In the genomic region with DNA sequence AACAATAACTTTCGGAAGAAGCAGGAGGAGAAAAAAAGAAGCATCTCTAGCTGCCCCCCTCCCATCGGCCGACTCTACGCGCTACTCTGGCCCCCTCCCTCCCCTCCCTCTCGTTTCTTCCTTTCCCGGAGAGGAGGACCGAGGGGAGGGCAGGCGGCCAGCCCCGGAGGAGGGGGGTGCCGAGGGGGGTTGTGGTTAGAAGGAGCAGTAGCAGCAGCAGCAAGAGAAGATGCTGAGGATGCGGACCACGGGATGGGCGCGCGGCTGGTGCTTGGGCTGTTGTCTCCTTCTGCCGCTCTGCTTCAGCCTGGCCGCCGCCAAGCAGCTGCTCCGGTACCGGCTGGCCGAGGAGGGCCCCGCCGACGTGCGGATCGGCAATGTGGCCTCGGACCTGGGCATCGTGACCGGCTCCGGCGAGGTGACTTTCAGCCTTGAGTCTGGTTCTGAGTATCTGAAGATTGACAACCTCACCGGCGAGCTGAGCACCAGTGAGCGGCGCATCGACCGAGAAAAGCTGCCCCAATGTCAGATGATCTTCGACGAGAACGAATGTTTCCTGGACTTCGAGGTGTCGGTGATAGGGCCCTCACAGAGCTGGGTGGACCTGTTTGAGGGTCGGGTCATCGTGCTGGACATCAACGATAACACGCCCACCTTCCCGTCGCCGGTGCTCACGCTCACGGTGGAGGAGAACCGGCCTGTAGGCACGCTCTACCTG, we compare ENCODE assay signal across 9 mouse cellular contexts. TPM values are rescaled to one million over a fixed set of nuclear protein-coding genes. Genes with fewer than 3 reads are reported as not detected.
DNase-seq lines count a peak whose midpoint lies in the region; ATAC-seq and TF ChIP-seq lines count a peak whose summit lies in the region.
"Had no signal": no experiment of that assay in that cellular context is flagged by ENCODE, and none has a peak within 500 bp of the region (broad histone marks: within the 10 kb centered on the region; RNA-seq: fewer than 3 reads in every experiment).

No protein-coding gene starts in this region.

- H3K9ac ChIP-seq in intestine, embryonic 15.5 days, result peak overlapping the region; percentile 54
- peak overlapping the region; percentile 76 for H3K9ac ChIP-seq in limb, embryonic 13.5 days

- WGBS in intestine, embryonic 15.5 days, result 0% methylated on average over 52 of the region's 54 CpGs
- WGBS in limb, embryonic 13.5 days, result under 1% methylated on average over 49 of the region's 54 CpGs

- ATAC-seq in cerebellum, adult (ENCODE audit: insufficient number of reproducible peaks, low FRiP score, low TSS enrichment), result no peak
- no peak for ATAC-seq in intestine, embryonic 15.5 days
- ATAC-seq in limb, embryonic 13.5 days (ENCODE audit: low FRiP score, low read depth), result no peak

- H3K4me3 ChIP-seq in gastrocnemius, adult 2 months, result peak overlapping the region; percentile 84
- H3K4me3 ChIP-seq in intestine, embryonic 15.5 days (replicated peaks), result peak overlapping the region; percentile 58
- H3K4me3 ChIP-seq in limb, embryonic 13.5 days, result peak overlapping the region; percentile 67

- H3K4me1 ChIP-seq in intestine, embryonic 15.5 days (replicated peaks), result peaks cover 13% of the 10 kb centered on the region; the same call in 1 of the 2 replicates
- H3K4me1 ChIP-seq in limb, embryonic 13.5 days, result peaks cover 30% of the 10 kb centered on the region

- TF ChIP-seq CTCF in gastrocnemius, adult 2 months (IDR thresholded peaks at IDR 0.05), result no peak

- no peaks in the 10 kb centered on the region for H3K27me3 ChIP-seq in intestine, embryonic 15.5 days (replicated peaks)
- H3K27me3 ChIP-seq in limb, embryonic 13.5 days, result peaks cover 27% of the 10 kb centered on the region
- H3K27me3 ChIP-seq: CH12.LX had no signal

- no peaks in the 10 kb centered on the region for H3K9me3 ChIP-seq in intestine, embryonic 15.5 days
- no peaks in the 10 kb centered on the region for H3K9me3 ChIP-seq in limb, embryonic 13.5 days

- H3K27ac ChIP-seq in gastrocnemius, adult 2 months, result peak overlapping the region; percentile 75
- H3K27ac ChIP-seq in intestine, embryonic 15.5 days, result peak overlapping the region; percentile 91
- H3K27ac ChIP-seq in limb, embryonic 13.5 days, result no peak overlapping the region

- no peaks in the 10 kb centered on the region for H3K36me3 ChIP-seq in intestine, embryonic 15.5 days
- no peaks in the 10 kb centered on the region for H3K36me3 ChIP-seq in limb, embryonic 13.5 days

- intact Hi-C loops in gastrocnemius, adult 2 months (cut with DNase I), result no loop called here

- peak overlapping the region; percentile 93 for H3K4me2 ChIP-seq in intestine, embryonic 15.5 days (replicated peaks)
- peak overlapping the region; percentile 94 for H3K4me2 ChIP-seq in limb, embryonic 13.5 days (replicated peaks)

- peak; percentile 11 for DNase-seq in cerebellum, adult 11 months
- peak; percentile 57 to 63 for DNase-seq in cerebellum, postnatal 25 days
- peak; percentile 67 for DNase-seq in gastrocnemius, adult 2 months
- DNase-seq in naive thymus-derived CD4-positive, alpha-beta T cell, adult 2 months (ENCODE audit: low read depth), result peak; percentile 23
- DNase-seq in thymus, postnatal 0 days (ENCODE audit: low spot score), result peak; percentile 5

RNA-seq across cellular contexts. Expression of a gene that starts 1.3 kb away (rescaled TPM):
- total RNA-seq in gastrocnemius, adult 2 months (2021), result 1 to 10 TPM; 2.3 to 2.9 TPM
- polyA plus RNA-seq in intestine, embryonic 15.5 days (2015; fragmentation: Nextera tagmentation; extraction: Ambion mirVana), result 5.8 and 6.4 TPM in 2 replicates
- 8.3 and 10.3 TPM in 2 replicates for polyA plus RNA-seq in limb, embryonic 13.5 days (2015; fragmentation: Nextera tagmentation; extraction: Ambion mirVana)
- polyA plus RNA-seq in thymus, postnatal 0 days (2015; fragmentation: Nextera tagmentation; extraction: Ambion mirVana), result 0.89 and 1.0 TPM in 2 replicates
- total RNA-seq: CH12.LX had no signal

Comparison
In these comparisons a context has a peak if more than half of its experiments do, and no peak if none do; other contexts are left out.
1. DNase-seq: peak in every context shown above with its lines; median percentile 67 in gastrocnemius, adult 2 months; 60 in cerebellum, postnatal 25 days; 23 in naive thymus-derived CD4-positive, alpha-beta T cell, adult 2 months; 11 in cerebellum, adult 11 months; 5 in thymus, postnatal 0 days.